Mouse (Mus musculus): ENCODE data around the gene Ahdc1. TPM values are rescaled to one million over a fixed set of nuclear protein-coding genes. Genes with fewer than 3 reads are reported as not detected.

Gene Ahdc1
- polyA plus RNA-seq, 1 experiment = 58.2 TPM

- Histone ChIP-seq H3K4me3 (no peak overlapping the region), H3ac (ENCODE audit: control insufficient read depth, insufficient read length) (no peak overlapping the region), H3K79me2 (ENCODE audit: control insufficient read depth, insufficient read depth) (peaks cover 86% of the 10 kb centered on the region), H3K4me2 (ENCODE audit: low read depth) (no peak overlapping the region), H3K27me3 (ENCODE audit: control insufficient read depth, insufficient read depth, insufficient read length) (no peaks in the 10 kb centered on the region), H3K36me3 (ENCODE audit: control insufficient read depth, insufficient read depth) (peaks cover 12% of the 10 kb centered on the region)
- no peak for TF ChIP-seq CEBPB (IDR thresholded peaks at IDR 0.05; ENCODE audit: insufficient read depth, poor library complexity, severe bottlenecking)
- no peak for TF ChIP-seq TCF3 (IDR thresholded peaks at IDR 0.05; ENCODE audit: insufficient read length, low read depth)
- TF ChIP-seq TCF12 (IDR thresholded peaks at IDR 0.05; ENCODE audit: insufficient read depth, poor library complexity, severe bottlenecking) = no peak
- TF ChIP-seq E2F4 (IDR thresholded peaks at IDR 0.05; ENCODE audit: insufficient read depth) = no peak
- TF ChIP-seq MYOG (IDR thresholded peaks at IDR 0.05; ENCODE audit: control insufficient read depth in 1 of 3, insufficient read depth in 1 of 3, insufficient read length in 2 of 3, low read depth in 2 of 3) = no peak
- TF ChIP-seq USF1 (IDR thresholded peaks at IDR 0.05; ENCODE audit: low read depth) = no peak
- TF ChIP-seq POLR2AphosphoS2 (IDR thresholded peaks at IDR 0.05; ENCODE audit: insufficient read length, low read depth) = no peak
- no peak for TF ChIP-seq MAX (IDR thresholded peaks at IDR 0.05; ENCODE audit: low read depth)
- no peak for TF ChIP-seq REST (IDR thresholded peaks at IDR 0.05; ENCODE audit: insufficient read depth, insufficient read length)
- no peak for TF ChIP-seq MYOD1 (IDR thresholded peaks at IDR 0.05; ENCODE audit: control insufficient read depth in 1 of 3, insufficient read length in 2 of 3, low read depth in 2 of 3)
- TF ChIP-seq POLR2A (IDR thresholded peaks at IDR 0.05; ENCODE audit: insufficient read length, low read depth) = no peak
- no peak for TF ChIP-seq SRF (IDR thresholded peaks at IDR 0.05; ENCODE audit: control insufficient read depth, insufficient read length, low read depth)
Measured at GRCm38 (mm10) chr4:133035946-133036345, 24.9 kb downstream of the Ahdc1 start.

- no peak overlapping the region for H3ac ChIP-seq (ENCODE audit: control insufficient read depth, insufficient read length)
- no peak for TF ChIP-seq TCF12 (IDR thresholded peaks at IDR 0.05; ENCODE audit: insufficient read depth, poor library complexity, severe bottlenecking)
- TF ChIP-seq POLR2A (IDR thresholded peaks at IDR 0.05; ENCODE audit: insufficient read length, low read depth) = peak; percentile 11
- TF ChIP-seq MYOD1 (IDR thresholded peaks at IDR 0.05; ENCODE audit: control insufficient read depth in 1 of 3, insufficient read length in 2 of 3, low read depth in 2 of 3) = peak in 1 of 3 experiments; percentile 69
- peak in 1 of 3 experiments; percentile 58 for TF ChIP-seq MYOG (IDR thresholded peaks at IDR 0.05; ENCODE audit: control insufficient read depth in 1 of 3, insufficient read depth in 1 of 3, insufficient read length in 2 of 3, low read depth in 2 of 3)
- H3K79me2 ChIP-seq (ENCODE audit: control insufficient read depth, insufficient read depth) = peaks cover 86% of the 10 kb centered on the region
- no peak overlapping the region for H3K4me3 ChIP-seq
- H3K4me2 ChIP-seq (ENCODE audit: low read depth) = no peak overlapping the region
- no peaks in the 10 kb centered on the region for H3K27me3 ChIP-seq (ENCODE audit: control insufficient read depth, insufficient read depth, insufficient read length)
- H3K36me3 ChIP-seq (ENCODE audit: control insufficient read depth, insufficient read depth) = peaks cover 3% of the 10 kb centered on the region
Measured at GRCm38 (mm10) chr4:133037293-133037692, 26.2 kb downstream of the Ahdc1 start.

- peaks cover 86% of the 10 kb centered on the region for H3K79me2 ChIP-seq (ENCODE audit: control insufficient read depth, insufficient read depth)
- H3K36me3 ChIP-seq (ENCODE audit: control insufficient read depth, insufficient read depth) = peaks cover 3% of the 10 kb centered on the region
- TF ChIP-seq USF1 (IDR thresholded peaks at IDR 0.05; ENCODE audit: low read depth) (no peak), E2F4 (IDR thresholded peaks at IDR 0.05; ENCODE audit: insufficient read depth) (no peak), MAX (IDR thresholded peaks at IDR 0.05; ENCODE audit: low read depth) (no peak), POLR2A (IDR thresholded peaks at IDR 0.05; ENCODE audit: insufficient read length, low read depth) (no peak), TCF12 (IDR thresholded peaks at IDR 0.05; ENCODE audit: insufficient read depth, poor library complexity, severe bottlenecking) (no peak), SRF (IDR thresholded peaks at IDR 0.05; ENCODE audit: control insufficient read depth, insufficient read length, low read depth) (no peak), MYOG (IDR thresholded peaks at IDR 0.05; ENCODE audit: control insufficient read depth in 1 of 3, insufficient read depth in 1 of 3, insufficient read length in 2 of 3, low read depth in 2 of 3) (no peak)
- H3K27me3 ChIP-seq (ENCODE audit: control insufficient read depth, insufficient read depth, insufficient read length) = no peaks in the 10 kb centered on the region
- no peak overlapping the region for H3ac ChIP-seq (ENCODE audit: control insufficient read depth, insufficient read length)
- peak overlapping the region; percentile 15 for H3K4me3 ChIP-seq
- peak overlapping the region; percentile 80 for H3K4me2 ChIP-seq (ENCODE audit: low read depth)
Measured at GRCm38 (mm10) chr4:133037798-133038197, 26.7 kb downstream of the Ahdc1 start.

- H3ac ChIP-seq (ENCODE audit: control insufficient read depth, insufficient read length) = peak overlapping the region; percentile 28
- peaks cover 3% of the 10 kb centered on the region for H3K36me3 ChIP-seq (ENCODE audit: control insufficient read depth, insufficient read depth)
- H3K79me2 ChIP-seq (ENCODE audit: control insufficient read depth, insufficient read depth) = peaks cover 87% of the 10 kb centered on the region
- no peaks in the 10 kb centered on the region for H3K27me3 ChIP-seq (ENCODE audit: control insufficient read depth, insufficient read depth, insufficient read length)
- H3K4me3 ChIP-seq = peak overlapping the region; percentile 15
- peak overlapping the region; percentile 80 for H3K4me2 ChIP-seq (ENCODE audit: low read depth)
- no peak for TF ChIP-seq TCF3 (IDR thresholded peaks at IDR 0.05; ENCODE audit: insufficient read length, low read depth)
- TF ChIP-seq MYOD1 (IDR thresholded peaks at IDR 0.05; ENCODE audit: control insufficient read depth in 1 of 3, insufficient read length in 2 of 3, low read depth in 2 of 3) = peak in 1 of 3 experiments; percentile 1
- TF ChIP-seq SRF (IDR thresholded peaks at IDR 0.05; ENCODE audit: control insufficient read depth, insufficient read length, low read depth) = no peak
- no peak for TF ChIP-seq USF1 (IDR thresholded peaks at IDR 0.05; ENCODE audit: low read depth)
- TF ChIP-seq CEBPB (IDR thresholded peaks at IDR 0.05; ENCODE audit: insufficient read depth, poor library complexity, severe bottlenecking) = no peak
- no peak for TF ChIP-seq MAX (IDR thresholded peaks at IDR 0.05; ENCODE audit: low read depth)
- TF ChIP-seq MYOG (IDR thresholded peaks at IDR 0.05; ENCODE audit: control insufficient read depth in 1 of 3, insufficient read depth in 1 of 3, insufficient read length in 2 of 3, low read depth in 2 of 3) = no peak
- no peak for TF ChIP-seq REST (IDR thresholded peaks at IDR 0.05; ENCODE audit: insufficient read depth, insufficient read length)
- TF ChIP-seq POLR2AphosphoS2 (IDR thresholded peaks at IDR 0.05; ENCODE audit: insufficient read length, low read depth) = peak; percentile 38
- no peak for TF ChIP-seq E2F4 (IDR thresholded peaks at IDR 0.05; ENCODE audit: insufficient read depth)
- peak; percentile 38 for TF ChIP-seq POLR2A (IDR thresholded peaks at IDR 0.05; ENCODE audit: insufficient read length, low read depth)
- TF ChIP-seq TCF12 (IDR thresholded peaks at IDR 0.05; ENCODE audit: insufficient read depth, poor library complexity, severe bottlenecking) = no peak
Measured at GRCm38 (mm10) chr4:133038521-133039115, 27.6 kb downstream of the Ahdc1 start.

Data from myocyte (in vitro differentiated cells).